Mouse (Mus musculus) liver, embryonic 14.5 days (tissue): ENCODE measurements around the gene Mapkapk2. TPM values are rescaled to one million over a fixed set of nuclear protein-coding genes. Genes with fewer than 3 reads are reported as not detected.

Experiments used
- ATAC-seq: fragments of 200-750 bp; cut with Nextera tagmentation; 2 replicates; pipeline ENCODE4 v1.8.0; 2017; ENCODE audit warnings: moderate number of reproducible peaks, mild to moderate bottlenecking, moderate library complexity; ENCODE audit not compliant: insufficient read depth
- DNase-seq, 3 experiments: peaks; one replicate each; pipeline ENCODE4 v3.0.0-alpha.2; 2012 to 2013; ENCODE audit warnings: low read depth in 3 of 3, low spot score in 3 of 3
- H3K27ac ChIP-seq: fragments of 300-500 bp; sonication (generic); 2 replicates; pipeline ENCODE4 v1.5.1; 2014; ENCODE audit warnings: moderate library complexity, mild to moderate bottlenecking, control low read depth, inconsistent platforms
- H3K27me3 ChIP-seq: fragments of 300-500 bp; sonication (generic); 2 replicates; pipeline ENCODE4 v1.6.1; 2014; ENCODE audit warnings: mild to moderate bottlenecking, low read length, moderate library complexity; ENCODE audit not compliant: control insufficient read depth, insufficient read depth
- H3K36me3 ChIP-seq: fragments of 300-500 bp; sonication (generic); replicated peaks from 2 replicates; pipeline ENCODE4 v1.6.1; 2014; ENCODE audit warnings: low read depth; ENCODE audit not compliant: control insufficient read depth, insufficient read depth
- H3K4me1 ChIP-seq, 2 experiments: fragments of 200-500 bp in 1 of 2; fragments of 300-500 bp in 1 of 2; sonication (generic) in 1 of 2; replicated peaks; 2 replicates each; pipeline ENCODE4 v1.6.1; 2012 to 2014; ENCODE audit warnings: antibody characterized with exemption in 1 of 2, inconsistent platforms in 1 of 2, low read length in 1 of 2; ENCODE audit not compliant: control insufficient read depth in 2 of 2, insufficient read depth in 2 of 2
- H3K4me2 ChIP-seq: fragments of 300-500 bp; sonication (generic); 2 replicates; pipeline ENCODE4 v1.6.1; 2014; ENCODE audit warnings: low read depth, mild to moderate bottlenecking, control low read depth, moderate library complexity
- H3K4me3 ChIP-seq, 2 experiments: fragments of 200-500 bp in 1 of 2; fragments of 300-500 bp in 1 of 2; sonication (generic) in 1 of 2; 2 replicates each; pipeline ENCODE4 v1.5.1; 2012 to 2014; ENCODE audit warnings: low read depth in 2 of 2, low read length in 2 of 2, mild to moderate bottlenecking in 2 of 2, control low read depth in 1 of 2, inconsistent platforms in 1 of 2, moderate library complexity in 1 of 2; ENCODE audit not compliant: insufficient read depth in 1 of 2
- H3K9ac ChIP-seq: fragments of 300-500 bp; sonication (generic); replicated peaks from 2 replicates; pipeline ENCODE4 v1.6.1; 2014; ENCODE audit warnings: mild to moderate bottlenecking, control low read depth, moderate library complexity
- H3K9me3 ChIP-seq: fragments of 300-500 bp; sonication (generic); 2 replicates; pipeline ENCODE4 v1.6.1; 2016; ENCODE audit warnings: low read length, mixed read lengths; ENCODE audit not compliant: control insufficient read depth
- CTCF ChIP-seq: IDR thresholded peaks from 2 replicates; pipeline ENCODE4 v1.5.1; 2016; ENCODE audit warnings: antibody characterized with exemption, low read depth, control low read depth
- EP300 ChIP-seq: IDR thresholded peaks from 2 replicates; pipeline ENCODE4 v1.6.1; 2016; ENCODE audit warnings: antibody characterized with exemption, low read depth
- WGBS: fragments of 180-500 bp; shearing (Covaris S2); extraction: QIAGEN DNeasy Blood & Tissue Kit; methylation state at CpG from one replicate; pipeline ENCODE4 v1.1.7; 2014; ENCODE audit not compliant: insufficient replicate concordance; 5-methylcytosine and 5-hydroxymethylcytosine counted together
- polyA plus RNA-seq, 2 experiments: library from polyadenylated mRNA; depleted of rRNA in 1 of 2; stranded (reverse) in 1 of 2; unstranded in 1 of 2; fragments of >200 nt; fragmentation: Nextera tagmentation in 1 of 2; extraction: Ambion mirVana in 1 of 2; gene quantifications; 2 replicates each; pipeline versions ENCODE4 v1.2.1 to v1.2.3; 2012 to 2014

Gene Mapkapk2
- polyA plus RNA-seq, 2 experiments, result 12.9 to 13.6 TPM

DNA sequence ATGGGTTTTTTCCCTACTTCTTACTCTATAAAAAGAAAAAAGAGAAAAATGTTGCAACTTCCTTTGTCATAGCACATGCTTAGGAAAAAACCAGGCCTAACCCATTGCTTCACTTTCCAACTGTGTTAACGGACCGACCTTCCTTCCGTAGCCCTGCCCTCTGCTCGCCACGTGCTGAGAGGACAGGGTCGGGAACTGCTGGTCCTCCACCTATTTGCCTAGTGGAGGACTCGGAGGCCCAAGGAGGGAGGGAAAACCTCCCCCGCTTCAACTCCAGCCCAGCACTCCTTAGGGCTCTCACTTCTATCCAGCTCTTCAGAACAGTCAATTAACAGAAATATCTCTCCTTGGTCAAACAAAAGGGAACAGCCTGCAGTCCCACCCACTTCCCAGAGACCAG lies 13.3 kb downstream of the Mapkapk2 start:
- peak; percentile 40; the same call in 1 of the 2 replicates for ATAC-seq
- no peak for DNase-seq
- H3K9ac ChIP-seq, result no peak overlapping the region
- H3K36me3 ChIP-seq, result no peaks in the 10 kb centered on the region
- WGBS, result 8% methylated on average over 8 of the region's 8 CpGs
- H3K4me2 ChIP-seq, result peak overlapping the region; percentile 33
- H3K4me1 ChIP-seq, result peaks cover 15 to 65% of the 10 kb centered on the region in 2 experiments
- H3K27me3 ChIP-seq, result no peaks in the 10 kb centered on the region
- TF ChIP-seq EP300 (0 out of 2 replicates have a peak, but pooled peaks have one; percentile 41), CTCF (no peak)
- H3K9me3 ChIP-seq, result no peaks in the 10 kb centered on the region
- no peak overlapping the region for H3K4me3 ChIP-seq
- peak overlapping the region; percentile 4 for H3K27ac ChIP-seq

DNA sequence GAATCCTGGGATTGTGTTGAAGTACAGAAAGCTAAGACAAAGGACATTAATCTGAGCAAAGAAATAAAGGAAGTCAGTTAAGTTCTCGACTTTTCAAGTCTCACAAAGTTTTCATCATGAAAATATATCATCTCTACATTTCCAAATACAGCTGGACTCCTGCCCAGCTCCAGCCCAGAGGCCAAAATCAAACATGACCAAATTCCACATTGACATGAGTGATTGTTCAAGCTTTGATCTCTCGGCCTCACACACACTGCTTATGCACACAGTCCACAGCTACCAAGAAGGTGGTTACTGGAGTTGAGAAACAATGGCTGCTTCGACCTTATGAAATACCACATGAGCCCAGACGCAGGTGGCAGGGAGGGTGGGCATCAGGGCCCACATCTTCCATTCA lies 14.0 kb downstream of the Mapkapk2 start:
- no peaks in the 10 kb centered on the region for H3K9me3 ChIP-seq
- H3K27me3 ChIP-seq, result no peaks in the 10 kb centered on the region
- WGBS, result 39% methylated on average over 4 of the region's 4 CpGs
- H3K27ac ChIP-seq, result peak overlapping the region; percentile 35
- H3K9ac ChIP-seq, result no peak overlapping the region
- H3K4me2 ChIP-seq, result peak overlapping the region; percentile 33
- no peaks in the 10 kb centered on the region for H3K36me3 ChIP-seq
- H3K4me1 ChIP-seq, result peaks cover 15 to 67% of the 10 kb centered on the region in 2 experiments
- no peak for TF ChIP-seq CTCF
- no peak for TF ChIP-seq EP300
- ATAC-seq (peak; percentile 50), DNase-seq (no peak)
- no peak overlapping the region for H3K4me3 ChIP-seq

DNA sequence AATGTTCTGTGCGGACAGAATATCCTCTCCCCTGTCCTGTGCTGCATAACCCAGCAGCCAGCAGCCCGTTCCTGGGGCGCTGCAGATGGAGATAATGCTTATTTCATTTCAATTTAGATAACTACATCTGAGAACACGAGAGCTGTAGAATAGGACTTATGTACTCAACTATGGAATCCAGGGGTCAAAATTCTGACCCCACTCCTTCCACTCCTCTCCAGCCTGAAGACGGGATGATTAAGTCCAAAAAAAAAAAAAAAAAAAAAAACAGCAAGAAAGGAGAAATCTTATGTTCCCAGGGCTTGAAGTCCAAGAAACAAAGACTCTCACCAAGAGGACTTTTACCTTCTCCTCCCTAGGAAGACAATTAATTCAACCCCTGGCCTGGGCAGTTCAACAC lies 14.5 kb downstream of the Mapkapk2 start:
- no peak for DNase-seq
- Histone ChIP-seq H3K4me1 (peaks cover 15 to 67% of the 10 kb centered on the region in 2 experiments), H3K9me3 (no peaks in the 10 kb centered on the region), H3K4me2 (peak overlapping the region; percentile 33; the same call in 1 of the 2 replicates), H3K4me3 (no peak overlapping the region), H3K36me3 (no peaks in the 10 kb centered on the region), H3K27ac (no peak overlapping the region), H3K9ac (no peak overlapping the region), H3K27me3 (no peaks in the 10 kb centered on the region)
- WGBS, result 33% methylated on average over 5 of the region's 5 CpGs
- no peak for ATAC-seq
- TF ChIP-seq CTCF, result no peak

DNA sequence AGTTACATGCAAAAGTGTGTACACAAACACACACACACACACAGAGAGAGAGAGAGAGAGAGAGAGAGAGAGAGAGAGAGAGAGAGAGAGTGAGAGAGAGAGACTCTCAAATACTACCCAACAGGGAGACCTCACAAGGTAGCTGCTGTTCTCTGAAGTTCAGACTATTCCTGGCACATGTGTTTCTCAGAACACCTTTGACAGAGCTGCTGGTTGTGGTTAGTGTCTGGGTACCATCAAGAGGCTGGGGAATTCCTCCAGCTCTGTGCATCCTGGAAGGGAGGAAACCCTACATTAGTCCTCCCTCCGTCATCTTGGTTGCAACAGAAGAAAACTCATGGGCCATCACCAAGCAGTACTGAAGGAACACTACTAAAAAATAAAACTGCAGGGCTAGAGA lies 16.9 kb downstream of the Mapkapk2 start:
- H3K9ac ChIP-seq, result no peak overlapping the region
- H3K4me2 ChIP-seq, result no peak overlapping the region
- ATAC-seq (no peak), DNase-seq (no peak)
- peaks cover 22 to 68% of the 10 kb centered on the region in 2 experiments for H3K4me1 ChIP-seq
- H3K36me3 ChIP-seq, result no peaks in the 10 kb centered on the region
- H3K4me3 ChIP-seq, result no peak overlapping the region
- no peak overlapping the region for H3K27ac ChIP-seq
- WGBS, result 77% methylated on average over 1 of the region's 1 CpGs
- no peaks in the 10 kb centered on the region for H3K27me3 ChIP-seq
- H3K9me3 ChIP-seq, result no peaks in the 10 kb centered on the region
- TF ChIP-seq EP300 (no peak), CTCF (no peak)

DNA sequence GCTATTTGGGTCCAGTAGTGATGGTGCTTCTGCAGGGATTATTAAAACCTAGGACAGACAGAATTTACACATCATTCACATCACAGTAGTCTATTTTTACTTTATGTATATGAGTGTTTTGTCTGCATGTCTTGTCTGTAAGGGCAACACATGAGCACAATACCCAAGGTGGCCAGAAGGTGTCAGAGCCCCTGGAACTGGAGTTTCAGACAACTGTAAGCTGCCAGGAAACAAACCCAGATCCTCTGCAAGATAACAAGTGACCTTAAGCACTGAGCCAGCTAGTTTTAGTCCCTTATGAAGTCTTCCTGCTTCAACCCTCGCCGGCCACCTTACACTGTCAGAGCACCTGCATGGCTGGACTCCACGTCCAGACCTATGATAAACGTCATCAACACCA lies 17.9 kb downstream of the Mapkapk2 start:
- TF ChIP-seq EP300 (no peak), CTCF (no peak; the same call in 1 of the 2 replicates)
- H3K9me3 ChIP-seq, result no peaks in the 10 kb centered on the region
- no peak overlapping the region for H3K4me3 ChIP-seq
- WGBS, result 24% methylated on average over 4 of the region's 4 CpGs
- no peak overlapping the region for H3K4me2 ChIP-seq
- DNase-seq (no peak), ATAC-seq (no peak)
- peaks cover 21 to 68% of the 10 kb centered on the region in 2 experiments for H3K4me1 ChIP-seq
- H3K36me3 ChIP-seq, result no peaks in the 10 kb centered on the region
- H3K27ac ChIP-seq, result no peak overlapping the region
- no peaks in the 10 kb centered on the region for H3K27me3 ChIP-seq
- H3K9ac ChIP-seq, result no peak overlapping the region
